Mouse (Mus musculus) induced T-regulatory cell, adult 2 months (primary cell): ENCODE data around the gene Lmntd1.

Experiments
- DNase-seq: peaks from one replicate; pipeline ENCODE4 v3.0.0-alpha.2; 2012; ENCODE audit warnings: low read depth

The Lmntd1 gene

GRCm38 (mm10) chr6:145614219-145614618, at the start of gene Lmntd1:
TSS of gene Lmntd1 (minus strand) at chr6:145614319.
- DNase-seq = no peak

GRCm38 (mm10) chr6:145660943-145661342, 46.8 kb upstream of the Lmntd1 start:
- no peak for DNase-seq

DNA sequence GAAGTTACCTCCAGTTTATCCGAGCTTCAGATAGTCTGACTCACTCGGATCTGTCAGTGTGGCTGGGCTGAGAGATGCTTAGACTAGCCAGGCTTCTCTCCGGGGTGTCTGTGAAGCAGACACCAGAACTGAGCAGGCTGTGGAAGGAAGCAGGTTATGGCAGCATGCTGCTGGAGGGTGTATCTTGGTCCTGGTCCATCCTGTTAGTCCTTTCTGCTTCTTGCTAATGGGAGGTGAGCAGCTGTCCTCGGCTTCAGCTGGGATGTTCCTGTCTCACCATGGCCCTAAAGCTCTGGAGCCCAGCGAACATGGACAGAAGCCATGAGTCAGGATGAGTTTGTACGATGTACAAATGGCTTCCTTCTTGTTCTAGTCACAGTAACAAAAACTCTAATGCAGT, 45.0 kb upstream of the Lmntd1 start:
- no peak for DNase-seq

DNA sequence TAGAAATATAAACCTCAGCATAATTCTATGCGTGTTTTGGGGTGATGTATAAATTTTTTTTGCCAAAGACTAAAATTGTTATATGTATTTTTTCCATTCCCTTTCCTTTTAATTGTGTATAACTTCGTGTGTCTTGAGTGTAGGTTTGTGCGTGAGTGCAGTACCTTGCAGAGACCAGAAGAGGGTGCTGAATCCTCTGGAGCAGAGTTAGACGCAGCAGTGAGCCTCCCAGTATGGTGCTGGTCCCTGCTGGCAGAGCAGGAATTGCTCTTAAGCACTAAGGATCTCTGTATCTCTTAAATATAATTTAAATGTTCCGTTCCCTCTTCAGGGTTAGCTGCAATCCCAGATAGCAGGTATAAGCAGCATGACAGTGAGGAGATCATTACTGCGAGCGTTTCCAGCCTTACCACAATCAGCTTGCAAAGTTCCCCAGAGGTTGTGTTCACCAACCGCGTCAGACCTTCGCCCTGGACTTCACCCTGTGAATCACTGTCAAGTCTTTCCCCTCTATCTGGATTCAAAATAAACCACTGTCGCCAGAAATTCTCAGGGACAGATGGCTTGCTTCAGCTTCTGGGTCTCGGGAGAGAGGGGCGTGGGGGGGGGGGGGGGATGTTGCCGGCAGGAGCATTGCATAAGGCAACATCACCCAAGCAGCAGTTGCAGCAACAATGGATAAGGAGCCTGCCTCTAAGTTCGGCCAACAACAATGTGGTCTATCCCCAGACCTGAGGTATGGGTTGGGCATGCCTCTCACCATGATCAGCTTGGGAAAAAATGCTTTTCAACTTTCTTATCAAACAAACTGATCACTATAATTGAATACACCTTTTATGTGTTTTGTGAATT, 42.8 kb upstream of the Lmntd1 start:
- DNase-seq = no peak

GRCm38 (mm10) chr6:145655678-145656077, 41.6 kb upstream of the Lmntd1 start:
- peak; percentile 4 for DNase-seq

- DNase-seq = no peak
Observed at GRCm38 (mm10) chr6:145654062-145654836, 40.1 kb upstream of the Lmntd1 start.

DNA sequence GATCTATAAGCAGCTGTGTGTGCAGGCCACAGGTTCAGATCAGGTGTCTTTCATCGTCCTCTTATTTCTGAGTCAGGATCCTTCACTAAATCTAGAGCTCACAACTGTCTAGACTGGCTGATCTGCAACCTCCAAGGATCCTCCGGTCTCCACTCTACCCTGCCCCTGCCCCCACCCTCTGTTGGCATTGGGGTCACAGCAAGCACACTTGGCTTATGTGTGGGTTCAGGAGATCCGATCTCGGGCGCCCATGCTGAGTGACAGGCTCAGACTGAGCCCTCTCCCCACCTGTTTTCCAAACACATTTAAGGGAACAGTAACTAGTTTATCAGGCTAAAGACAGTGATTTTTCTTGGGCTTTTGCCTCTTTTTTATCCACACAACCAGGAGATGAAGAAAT, 39.5 kb upstream of the Lmntd1 start:
- DNase-seq = no peak

- DNase-seq = no peak
Observed at GRCm38 (mm10) chr6:145652986-145653385, 38.9 kb upstream of the Lmntd1 start.

GRCm38 (mm10) chr6:145651976-145652375, 37.9 kb upstream of the Lmntd1 start:
- no peak for DNase-seq

DNA sequence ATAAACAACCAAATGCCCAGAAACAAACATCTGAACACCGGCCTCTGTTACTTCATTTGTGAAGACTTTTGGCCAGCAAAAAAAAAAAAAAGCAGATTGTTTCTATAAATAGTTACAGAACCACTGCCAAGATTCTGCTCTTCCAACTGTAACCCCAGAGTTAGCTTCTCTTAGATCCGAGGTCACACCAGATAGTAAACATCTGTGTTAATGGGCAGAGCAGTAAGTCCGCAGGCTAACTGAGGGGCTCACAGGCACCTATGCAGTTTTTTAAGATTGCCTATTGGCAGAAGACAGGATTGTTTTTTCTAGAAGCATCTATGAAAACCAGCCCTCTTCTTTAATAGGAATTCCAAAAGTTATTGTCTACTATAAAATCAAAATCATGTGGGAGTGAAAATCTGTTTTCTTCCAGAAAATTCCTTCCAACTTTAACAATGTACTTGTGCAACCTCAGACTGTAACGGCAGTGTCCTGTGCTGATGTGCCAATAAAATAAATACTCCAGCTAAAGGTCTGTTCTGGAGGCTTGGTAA, 26.9 kb upstream of the Lmntd1 start:
- DNase-seq = no peak

- no peak for DNase-seq
Observed at GRCm38 (mm10) chr6:145638248-145638647, 24.1 kb upstream of the Lmntd1 start.

- DNase-seq = no peak
Observed at GRCm38 (mm10) chr6:145636682-145637081, 22.6 kb upstream of the Lmntd1 start.

DNA sequence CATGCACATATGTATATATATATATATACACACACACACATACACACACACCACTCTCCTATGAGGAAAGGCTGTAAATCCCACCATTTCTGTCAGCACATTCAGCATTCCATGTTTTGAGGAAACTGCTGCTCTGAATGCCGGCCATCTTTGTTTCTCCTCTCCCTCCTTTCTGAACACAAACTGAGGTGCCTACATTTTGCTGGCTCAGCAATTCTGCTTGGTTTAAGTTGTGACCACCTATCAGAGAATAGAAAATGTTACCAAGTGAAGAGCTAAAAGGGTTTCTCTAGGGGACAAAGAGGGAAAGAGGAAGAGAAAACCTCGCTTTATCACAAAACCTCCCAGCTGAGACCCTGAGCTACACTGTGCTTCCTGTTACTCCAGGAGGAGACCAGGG, 20.3 kb upstream of the Lmntd1 start:
- no peak for DNase-seq

DNA sequence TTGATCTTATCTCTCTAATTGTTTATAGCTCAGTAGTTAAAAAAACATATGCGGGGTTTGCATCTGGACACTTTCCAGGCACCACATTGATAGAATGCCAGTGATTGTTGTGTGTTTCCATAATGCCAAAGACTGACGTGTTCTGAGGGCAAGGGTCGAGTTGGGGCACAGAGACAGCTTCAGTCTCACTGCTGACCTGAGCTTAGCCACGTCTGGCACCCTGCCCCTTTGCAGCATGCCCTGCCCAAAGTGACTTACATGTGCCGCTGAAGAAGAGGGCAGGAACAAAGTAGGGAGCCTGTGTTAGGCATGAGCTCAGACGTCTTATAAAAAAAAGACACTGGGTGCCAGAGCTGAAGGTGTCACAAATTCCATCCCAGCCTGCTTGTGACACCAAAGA, 16.1 kb upstream of the Lmntd1 start:
- no peak for DNase-seq

DNA sequence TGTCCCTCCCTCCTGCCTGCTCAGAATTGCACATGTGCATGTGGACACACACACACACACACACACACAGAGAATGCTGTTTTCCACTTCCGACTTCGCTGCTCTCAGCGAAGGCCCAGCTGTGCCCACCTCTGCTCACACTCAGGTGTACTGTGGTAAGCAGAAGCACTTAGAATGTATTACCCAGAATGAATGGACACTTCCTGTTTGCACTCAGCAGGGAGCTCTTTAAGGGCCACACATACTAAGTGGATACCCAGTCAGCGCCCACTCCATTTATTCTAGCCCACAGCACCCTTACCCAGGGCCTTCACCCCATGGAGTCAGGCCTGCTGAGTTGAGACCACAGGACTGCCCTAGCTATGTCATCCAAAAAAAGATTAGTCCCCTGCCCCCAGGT, 9.0 kb upstream of the Lmntd1 start:
- no peak for DNase-seq

GRCm38 (mm10) chr6:145616402-145617229, 2.5 kb upstream of the Lmntd1 start:
- peak; percentile 59 for DNase-seq

DNA sequence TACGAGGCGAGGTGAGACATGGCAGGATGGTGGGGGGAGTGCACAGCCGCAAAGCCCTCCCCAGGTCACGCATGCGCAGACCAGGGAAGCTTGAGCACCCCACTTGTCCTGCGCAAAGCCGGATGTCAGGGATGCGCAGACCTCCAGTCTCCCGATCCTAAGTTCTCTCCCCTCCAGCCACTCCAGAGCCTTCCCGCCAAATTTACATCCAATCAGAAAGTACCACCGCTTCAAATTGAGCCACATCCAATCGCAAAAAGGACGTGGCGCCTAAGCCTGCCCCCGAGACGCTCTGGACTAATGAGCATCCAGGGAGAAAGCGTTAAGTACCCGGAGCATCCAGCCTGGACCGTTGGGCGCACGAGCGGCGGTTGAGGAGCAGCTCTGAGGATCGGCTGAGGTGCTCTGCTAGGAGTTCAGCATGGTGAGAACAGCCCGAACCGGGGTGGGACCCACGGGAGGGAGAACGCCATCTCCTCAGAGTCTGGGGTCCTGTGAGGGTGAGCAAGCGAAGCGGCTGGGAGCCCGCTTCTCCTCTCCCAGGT, 1.6 kb upstream of the Lmntd1 start, which contains the start of gene Tuba3b:
TSS of gene Tuba3b (plus strand) at position 92 of the 545 bp plus-strand sequence.
- no peak for DNase-seq

DNA sequence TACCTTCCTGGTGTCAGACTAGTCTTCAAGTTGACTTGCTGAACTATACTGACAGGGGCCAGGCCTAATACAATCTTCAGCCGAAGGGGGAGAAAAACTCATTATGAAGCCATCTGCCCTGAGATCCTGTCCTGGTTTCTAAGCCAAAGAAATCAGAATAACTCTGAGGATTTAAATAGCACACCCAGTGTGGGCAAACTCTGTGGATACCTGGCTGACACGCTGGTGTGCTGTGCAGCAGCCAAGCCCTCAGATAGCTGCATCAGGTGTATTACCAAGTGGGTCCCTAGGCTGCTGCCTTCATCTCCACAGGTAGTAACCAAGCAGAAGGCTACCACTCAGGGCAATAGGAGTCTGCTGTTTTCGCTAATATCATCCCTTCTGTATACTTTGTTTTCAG, 1.5 kb downstream of the Lmntd1 start:
- no peak for DNase-seq

GRCm38 (mm10) chr6:145610901-145611300, 3.2 kb downstream of the Lmntd1 start:
- DNase-seq = no peak

DNA sequence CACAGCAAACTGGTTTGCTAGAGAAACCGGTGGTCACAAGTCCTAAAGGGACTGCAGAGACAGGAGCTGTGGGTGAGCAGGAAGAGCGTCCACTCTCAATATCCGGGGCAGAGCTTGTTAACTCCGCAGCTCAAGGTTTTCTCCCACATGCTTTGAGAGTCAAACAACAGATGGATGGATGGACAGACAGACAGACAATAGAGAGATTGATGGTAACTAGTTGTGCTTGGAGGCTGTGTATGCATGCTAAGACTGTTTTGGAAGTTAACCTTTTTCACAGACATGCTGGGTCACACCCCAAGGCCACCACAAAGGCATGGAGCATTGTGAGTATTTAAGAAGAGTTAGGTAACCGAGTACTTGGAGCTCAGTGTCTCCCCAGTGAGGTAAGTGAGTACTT, 5.4 kb downstream of the Lmntd1 start:
- no peak for DNase-seq

DNA sequence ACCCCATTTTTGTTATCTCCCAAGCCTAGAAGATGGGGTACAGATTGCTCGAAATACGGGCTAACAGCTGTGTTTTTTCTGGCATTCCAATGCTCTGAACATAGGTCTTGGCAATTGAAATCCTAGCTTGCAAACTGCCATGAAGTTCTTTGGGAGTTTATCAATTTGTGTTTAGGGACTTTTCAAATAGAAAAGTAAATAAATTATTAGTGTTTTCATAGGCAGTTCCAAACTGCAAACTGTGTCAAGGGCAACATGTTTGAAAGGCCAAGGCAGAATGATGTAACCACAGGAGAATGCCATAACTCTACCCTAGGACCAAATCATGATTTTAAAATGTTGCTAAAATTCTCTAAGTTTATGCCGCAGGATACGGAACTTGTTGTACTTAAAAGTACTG, 6.4 kb downstream of the Lmntd1 start:
- no peak for DNase-seq

GRCm38 (mm10) chr6:145605203-145605602, 8.9 kb downstream of the Lmntd1 start:
- no peak for DNase-seq
